Mouse (Mus musculus) spleen, adult 18-20 months (tissue): ENCODE data around the gene Ldhc.
"Not testable (repeated sequence)": the region's sequence is repeated elsewhere in the genome, so short reads cannot be mapped to it uniquely, and the experiment has no call there.

Experiments
- DNase-seq, 2 experiments: peaks; one replicate each; pipeline ENCODE4 v3.0.0; 2022; ENCODE audit warnings: mixed read lengths in 2 of 2

Gene Ldhc

GRCm38 (mm10) chr7:46843576-46843975, 17.4 kb upstream of the Ldhc start:
- no peak for DNase-seq

- peak; percentile 88 to 95 for DNase-seq
Measured at GRCm38 (mm10) chr7:46845211-46845977, 15.6 kb upstream of the Ldhc start.

- peak; percentile 40 to 57 for DNase-seq
Measured at GRCm38 (mm10) chr7:46845978-46846485, 15.0 kb upstream of the Ldhc start.

- DNase-seq, result peak; percentile 35 to 48
Measured at GRCm38 (mm10) chr7:46846486-46847244, 14.3 kb upstream of the Ldhc start.

GRCm38 (mm10) chr7:46849287-46849686, 11.7 kb upstream of the Ldhc start:
- DNase-seq, result no peak

- no peak for DNase-seq
Measured at GRCm38 (mm10) chr7:46851026-46851425, 10.0 kb upstream of the Ldhc start.

- DNase-seq, result no peak
Measured at GRCm38 (mm10) chr7:46852666-46853065, 8.3 kb upstream of the Ldhc start.

GRCm38 (mm10) chr7:46853365-46853764, 7.6 kb upstream of the Ldhc start:
- DNase-seq, result no peak

- no peak for DNase-seq
Measured at GRCm38 (mm10) chr7:46855866-46856560, 5.0 kb upstream of the Ldhc start.

- DNase-seq, result no peak
Measured at GRCm38 (mm10) chr7:46857436-46857835, 3.6 kb upstream of the Ldhc start.

- DNase-seq, result no peak
Measured at GRCm38 (mm10) chr7:46859031-46859430, 2.0 kb upstream of the Ldhc start.

- no peak for DNase-seq
Measured at GRCm38 (mm10) chr7:46871988-46872387, 11.0 kb downstream of the Ldhc start.

GRCm38 (mm10) chr7:46876841-46877240, 15.8 kb downstream of the Ldhc start:
- no peak for DNase-seq

- no peak for DNase-seq
Measured at GRCm38 (mm10) chr7:46877255-46877654, 16.3 kb downstream of the Ldhc start.

GRCm38 (mm10) chr7:46879851-46880250, 18.8 kb downstream of the Ldhc start:
- no peak for DNase-seq

GRCm38 (mm10) chr7:46880992-46881391, 20.0 kb downstream of the Ldhc start:
- DNase-seq, result no peak

GRCm38 (mm10) chr7:46881941-46882340, 20.9 kb downstream of the Ldhc start:
- DNase-seq, result not testable (repeated sequence)

- DNase-seq, result no peak
Measured at GRCm38 (mm10) chr7:46883304-46883703, 22.3 kb downstream of the Ldhc start.

GRCm38 (mm10) chr7:46895511-46895910, 34.5 kb downstream of the Ldhc start:
- DNase-seq, result peak in 1 of 2 experiments; percentile 7

GRCm38 (mm10) chr7:46899343-46899742, 38.3 kb downstream of the Ldhc start:
- no peak for DNase-seq

- no peak for DNase-seq
Measured at GRCm38 (mm10) chr7:46911250-46911649, 50.2 kb downstream of the Ldhc start.

- DNase-seq, result no peak
Measured at GRCm38 (mm10) chr7:46916376-46916775, 55.4 kb downstream of the Ldhc start.

GRCm38 (mm10) chr7:46918678-46919371, 57.8 kb downstream of the Ldhc start:
- DNase-seq, result no peak
